Mouse (Mus musculus) liver, embryonic 16.5 days (tissue): ENCODE results near the gene Babam1. TPM values are rescaled to one million over a fixed set of nuclear protein-coding genes. Genes with fewer than 3 reads are reported as not detected.

Experiments used
- ATAC-seq: fragments of 200-750 bp; cut with Nextera tagmentation; 2 replicates; pipeline ENCODE4 v1.8.0; 2017; ENCODE audit warnings: low read depth, mild to moderate bottlenecking, moderate number of reproducible peaks, moderate library complexity
- H3K27ac ChIP-seq: fragments of 300-500 bp; sonication (generic); 2 replicates; pipeline ENCODE4 v1.5.1; 2014; ENCODE audit warnings: mild to moderate bottlenecking, low read length
- H3K27me3 ChIP-seq: fragments of 300-500 bp; sonication (generic); 2 replicates; pipeline ENCODE4 v1.6.1; 2014; ENCODE audit warnings: low read depth, low read length, mixed read lengths; ENCODE audit not compliant: control insufficient read depth, insufficient read depth
- H3K36me3 ChIP-seq: fragments of 300-500 bp; sonication (generic); 2 replicates; pipeline ENCODE4 v1.6.1; 2014; ENCODE audit warnings: mild to moderate bottlenecking; ENCODE audit not compliant: control insufficient read depth, insufficient read depth
- H3K4me1 ChIP-seq: fragments of 300-500 bp; sonication (generic); 2 replicates; pipeline ENCODE4 v1.6.1; 2014; ENCODE audit warnings: low read depth, low read length, mixed read lengths; ENCODE audit not compliant: control insufficient read depth
- H3K4me2 ChIP-seq: fragments of 300-500 bp; sonication (generic); 2 replicates; pipeline ENCODE4 v1.6.1; 2014; ENCODE audit warnings: low read depth, low read length, mixed read lengths
- H3K4me3 ChIP-seq: fragments of 300-500 bp; sonication (generic); 2 replicates; pipeline ENCODE4 v1.5.1; 2014; ENCODE audit warnings: low read depth, mild to moderate bottlenecking, low read length
- H3K9ac ChIP-seq: fragments of 300-500 bp; sonication (generic); 2 replicates; pipeline ENCODE4 v1.6.1; 2014; ENCODE audit warnings: low read depth, low read length
- H3K9me3 ChIP-seq: fragments of 300-500 bp; sonication (generic); replicated peaks from 2 replicates; pipeline ENCODE4 v1.6.1; 2016; ENCODE audit warnings: low read length; ENCODE audit not compliant: control insufficient read depth
- WGBS: fragments of 180-500 bp; shearing (Covaris S2); extraction: QIAGEN DNeasy Blood & Tissue Kit; methylation state at CpG from one replicate; pipeline ENCODE4 v1.1.7; 2014; ENCODE audit not compliant: insufficient replicate concordance; 5-methylcytosine and 5-hydroxymethylcytosine counted together
- polyA plus RNA-seq: library from polyadenylated mRNA; unstranded; fragments of >200 nt; fragmentation: Nextera tagmentation; extraction: Ambion mirVana; gene quantifications from 2 replicates; pipeline ENCODE4 v1.2.1, GENCODE M21; 2015

The Babam1 gene
- polyA plus RNA-seq, 1 experiment from 2014 or later = 48.2 TPM

- 44% methylated on average over 3 of the region's 3 CpGs for WGBS
- Histone ChIP-seq H3K27me3 (peaks cover 59% of the 10 kb centered on the region), H3K9ac (peak overlapping the region; percentile 70; the same call in 1 of the 2 replicates), H3K4me2 (peak overlapping the region; percentile 73), H3K4me3 (peak overlapping the region; percentile 70), H3K9me3 (no peaks in the 10 kb centered on the region), H3K27ac (0 out of 2 replicates have a peak overlapping the region, but pooled peaks have one; percentile 1), H3K36me3 (no peaks in the 10 kb centered on the region; the same call in 1 of the 2 replicates), H3K4me1 (peaks cover 31% of the 10 kb centered on the region)
- no peak for ATAC-seq
These were observed 17.1 kb upstream of the Babam1 start for GRCm38 (mm10) chr8:71379512-71380075.

DNA sequence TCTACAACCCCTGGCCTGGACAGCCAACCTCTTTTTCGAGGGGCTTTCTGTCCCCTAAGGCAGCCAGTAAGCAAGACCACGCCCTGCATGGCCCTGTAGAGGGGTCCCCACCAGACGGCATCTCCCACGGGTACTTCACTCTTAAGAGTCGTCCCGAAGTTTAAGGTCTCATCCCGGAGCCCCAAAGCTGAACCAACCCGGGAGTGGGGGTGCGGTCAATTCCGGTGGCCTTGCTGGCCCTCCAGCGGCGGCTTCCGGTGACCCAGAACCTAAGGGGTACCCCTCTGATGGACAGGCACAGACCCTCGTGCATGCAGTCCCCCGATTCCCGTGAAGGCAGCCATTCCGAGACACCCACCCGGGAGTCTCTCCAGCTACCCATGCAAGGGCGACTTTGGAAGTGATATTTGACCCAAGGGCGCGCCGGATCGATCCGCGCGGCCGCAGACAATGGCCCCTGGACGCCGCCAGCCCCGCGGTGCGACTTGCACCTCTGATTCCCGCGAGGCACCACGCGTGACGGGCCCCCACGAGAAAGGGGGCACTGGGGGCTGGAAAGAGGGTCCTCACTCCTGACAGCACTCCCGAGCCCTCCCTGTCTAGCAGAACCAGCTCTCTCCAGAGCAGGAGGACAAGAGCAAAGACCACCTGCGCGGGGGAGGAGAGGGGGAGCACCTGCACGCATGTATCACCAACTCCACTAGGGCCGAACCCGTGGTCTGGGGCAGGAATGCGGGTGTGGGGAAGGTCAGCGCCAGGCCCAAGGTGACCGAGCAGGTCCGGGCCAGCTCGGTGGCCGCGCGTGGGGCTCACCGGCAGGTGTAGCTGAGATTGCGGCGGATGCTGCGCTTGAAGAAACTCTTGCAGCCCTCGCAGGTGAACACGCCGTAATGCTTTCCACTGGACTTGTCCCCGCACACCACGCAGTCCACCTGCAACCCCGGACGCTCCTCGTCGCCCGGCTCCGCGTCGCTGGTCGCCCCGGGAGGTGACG lies 16.2 kb upstream of the Babam1 start:
- peaks cover 59% of the 10 kb centered on the region for H3K27me3 ChIP-seq
- H3K36me3 ChIP-seq = no peaks in the 10 kb centered on the region; the same call in 1 of the 2 replicates
- H3K27ac ChIP-seq = peak overlapping the region; percentile 76
- H3K9ac ChIP-seq = peak overlapping the region; percentile 70
- H3K9me3 ChIP-seq = no peaks in the 10 kb centered on the region
- no peak for ATAC-seq
- 5% methylated on average over 72 of the region's 72 CpGs for WGBS
- H3K4me2 ChIP-seq = peak overlapping the region; percentile 73
- peaks cover 26% of the 10 kb centered on the region for H3K4me1 ChIP-seq
- peak overlapping the region; percentile 70 for H3K4me3 ChIP-seq

DNA sequence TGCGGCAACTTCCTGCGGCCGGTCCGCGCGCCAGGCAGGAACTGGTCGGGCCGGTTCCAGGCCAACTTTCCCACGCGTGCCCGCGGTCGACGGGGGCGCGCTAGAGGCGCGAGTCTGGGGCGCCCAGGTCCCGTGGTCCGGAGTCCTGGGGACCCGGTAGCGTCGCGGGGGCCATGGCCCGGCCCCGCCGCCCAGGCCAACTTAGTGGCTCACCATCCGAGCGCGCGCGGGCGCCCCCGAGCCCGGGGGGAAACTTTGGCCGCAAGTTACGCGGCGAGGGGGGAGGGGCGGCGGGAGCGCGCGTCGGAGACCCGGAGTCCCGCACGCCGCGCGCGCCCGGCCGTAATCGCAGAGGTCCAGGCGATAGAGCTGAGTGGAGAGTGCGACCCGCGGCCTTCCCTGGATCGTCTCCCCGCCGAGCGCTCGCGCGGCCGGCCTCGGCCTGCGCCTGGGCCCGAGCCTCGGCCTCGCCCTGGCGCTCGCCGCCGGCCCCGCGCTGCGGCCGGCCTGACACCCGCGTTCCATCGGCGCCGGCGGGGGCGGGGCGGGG lies 15.2 kb upstream of the Babam1 start, which contains the start of gene Nr2f6:
Gene Nr2f6, minus strand, starts transcription at position 540 of the 550 bp plus-strand sequence.
- H3K36me3 ChIP-seq = no peaks in the 10 kb centered on the region; the same call in 1 of the 2 replicates
- peak within 1 kb of the TSS; percentile 73 for H3K4me2 ChIP-seq
- WGBS = under 1% methylated on average over 71 of the region's 89 CpGs
- no peaks in the 10 kb centered on the region for H3K9me3 ChIP-seq
- peak within 1 kb of the TSS; percentile 70 for H3K9ac ChIP-seq
- peaks cover 53% of the 10 kb centered on the region for H3K27me3 ChIP-seq
- H3K4me3 ChIP-seq = peak within 1 kb of the TSS; percentile 70
- peak within 1 kb of the TSS; percentile 85 for H3K27ac ChIP-seq
- peaks cover 16% of the 10 kb centered on the region for H3K4me1 ChIP-seq
- peak; percentile 5; the same call in 1 of the 2 replicates for ATAC-seq

- H3K27ac ChIP-seq = peak overlapping the region; percentile 85
- H3K9me3 ChIP-seq = no peaks in the 10 kb centered on the region
- peak overlapping the region; percentile 47; the same call in 1 of the 2 replicates for H3K9ac ChIP-seq
- peaks cover 10% of the 10 kb centered on the region for H3K4me1 ChIP-seq
- H3K36me3 ChIP-seq = no peaks in the 10 kb centered on the region; the same call in 1 of the 2 replicates
- H3K4me3 ChIP-seq = peak overlapping the region; percentile 70
- H3K27me3 ChIP-seq = peaks cover 46% of the 10 kb centered on the region
- H3K4me2 ChIP-seq = peak overlapping the region; percentile 73
- WGBS = 8% methylated on average over 42 of the region's 80 CpGs
- ATAC-seq = peak; percentile 79
These were observed 14.4 kb upstream of the Babam1 start for GRCm38 (mm10) chr8:71381971-71382961.

GRCm38 (mm10) chr8:71383396-71383795 lies 13.3 kb upstream of the Babam1 start:
- Histone ChIP-seq H3K36me3 (no peaks in the 10 kb centered on the region), H3K4me2 (no peak overlapping the region), H3K9me3 (no peaks in the 10 kb centered on the region), H3K4me3 (no peak overlapping the region), H3K27ac (peak overlapping the region; percentile 85), H3K27me3 (peaks cover 41% of the 10 kb centered on the region), H3K4me1 (peaks cover 8% of the 10 kb centered on the region), H3K9ac (no peak overlapping the region)
- ATAC-seq = peak; percentile 9; the same call in 1 of the 2 replicates
- WGBS = 49% methylated on average over 12 of the region's 12 CpGs

- no peak overlapping the region for H3K4me3 ChIP-seq
- peak overlapping the region; percentile 85 for H3K27ac ChIP-seq
- H3K27me3 ChIP-seq = peaks cover 40% of the 10 kb centered on the region
- H3K9me3 ChIP-seq = no peaks in the 10 kb centered on the region
- peaks cover 7% of the 10 kb centered on the region for H3K4me1 ChIP-seq
- no peak overlapping the region for H3K9ac ChIP-seq
- no peaks in the 10 kb centered on the region for H3K36me3 ChIP-seq
- 49% methylated on average over 3 of the region's 3 CpGs for WGBS
- H3K4me2 ChIP-seq = no peak overlapping the region
- no peak for ATAC-seq
These were observed 12.8 kb upstream of the Babam1 start for GRCm38 (mm10) chr8:71383860-71384259.

GRCm38 (mm10) chr8:71385212-71385835 lies 11.3 kb upstream of the Babam1 start:
- no peak overlapping the region for H3K9ac ChIP-seq
- no peaks in the 10 kb centered on the region for H3K36me3 ChIP-seq
- H3K9me3 ChIP-seq = no peaks in the 10 kb centered on the region
- ATAC-seq = no peak
- no peak overlapping the region for H3K4me2 ChIP-seq
- peaks cover 26% of the 10 kb centered on the region for H3K27me3 ChIP-seq
- H3K27ac ChIP-seq = no peak overlapping the region
- no peak overlapping the region for H3K4me3 ChIP-seq
- H3K4me1 ChIP-seq = peaks cover 7% of the 10 kb centered on the region
- 65% methylated on average over 12 of the region's 12 CpGs for WGBS
